Mouse (Mus musculus) C2C12 (cell line): ENCODE data around the gene Accsl.

ENCODE experiments used
- CTCF ChIP-seq: IDR thresholded peaks from one replicate; pipeline ENCODE4 v1.5.1; 2011; ENCODE audit not compliant: control insufficient read depth, insufficient read depth, insufficient read length
- MAX ChIP-seq: IDR thresholded peaks from one replicate; pipeline ENCODE4 v1.6.1; 2011; ENCODE audit warnings: mild to moderate bottlenecking, control low read depth
- MYOD1 ChIP-seq: IDR thresholded peaks from one replicate; pipeline ENCODE4 v1.6.1; 2011; ENCODE audit warnings: low read depth; ENCODE audit not compliant: control insufficient read depth, insufficient read length
- MYOG ChIP-seq: IDR thresholded peaks from one replicate; pipeline ENCODE4 v1.6.1; 2011; ENCODE audit not compliant: control insufficient read depth, insufficient read length; ENCODE audit errors: extremely low read depth
- USF1 ChIP-seq: IDR thresholded peaks from one replicate; pipeline ENCODE4 v1.6.1; 2011; ENCODE audit warnings: low read depth, mild to moderate bottlenecking, control low read depth, moderate library complexity

DNA sequence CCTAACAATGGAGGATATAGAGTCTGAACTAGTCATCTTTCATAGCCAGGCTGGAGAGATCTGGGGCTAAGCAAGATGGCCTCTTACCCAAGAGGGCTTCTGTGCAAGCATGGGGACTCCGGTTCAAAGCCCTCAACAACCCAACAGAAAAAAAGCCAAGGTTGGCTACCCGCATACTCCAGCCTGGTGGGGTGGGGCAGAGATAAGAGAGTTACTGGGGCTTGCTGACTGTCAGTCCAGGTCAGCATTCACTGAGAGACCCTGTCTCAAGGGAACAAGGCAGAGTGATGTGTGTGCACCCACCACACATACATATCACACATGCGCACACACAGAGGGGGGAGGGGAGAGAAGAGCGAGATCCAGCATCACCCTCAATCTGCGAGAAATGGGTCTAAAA, 51.2 kb downstream of the Accsl start:
- TF ChIP-seq MYOG (no peak), CTCF (no peak), MAX (no peak), USF1 (no peak), MYOD1 (no peak)
